Mouse (Mus musculus) thymus, postnatal 25 days (tissue): Measurements from ENCODE around the gene Psors1c2.

Experiments used
- DNase-seq: peaks from one replicate; pipeline ENCODE4 v3.0.0; 2022

The Psors1c2 gene

GRCm38 (mm10) chr17:35567150-35567549 is 34.1 kb downstream of the Psors1c2 start, which contains the start of gene 2300002M23Rik:
Gene 2300002M23Rik (plus strand): TSS chr17:35567450.
- DNase-seq, result no peak

- no peak for DNase-seq
Measured at GRCm38 (mm10) chr17:35567767-35568166, 34.8 kb downstream of the Psors1c2 start.

- DNase-seq, result peak; percentile 22
Measured at GRCm38 (mm10) chr17:35569091-35569944, 36.3 kb downstream of the Psors1c2 start.

GRCm38 (mm10) chr17:35570836-35571235 is 37.8 kb downstream of the Psors1c2 start:
- DNase-seq, result no peak

- no peak for DNase-seq
Measured at GRCm38 (mm10) chr17:35571477-35571876, 38.5 kb downstream of the Psors1c2 start.

GRCm38 (mm10) chr17:35578211-35578610 is 45.2 kb downstream of the Psors1c2 start:
- DNase-seq, result peak; percentile 82

GRCm38 (mm10) chr17:35582900-35583299 is 49.9 kb downstream of the Psors1c2 start:
- DNase-seq, result peak; percentile 22
